Mouse (Mus musculus): ENCODE data around the gene Jak3. TPM values are rescaled to one million over a fixed set of nuclear protein-coding genes. Genes with fewer than 3 reads are reported as not detected.

The Jak3 gene
- total and polyA plus RNA-seq, 3 experiments, result 13.3 to 47.1 (median 37.8) TPM

DNA sequence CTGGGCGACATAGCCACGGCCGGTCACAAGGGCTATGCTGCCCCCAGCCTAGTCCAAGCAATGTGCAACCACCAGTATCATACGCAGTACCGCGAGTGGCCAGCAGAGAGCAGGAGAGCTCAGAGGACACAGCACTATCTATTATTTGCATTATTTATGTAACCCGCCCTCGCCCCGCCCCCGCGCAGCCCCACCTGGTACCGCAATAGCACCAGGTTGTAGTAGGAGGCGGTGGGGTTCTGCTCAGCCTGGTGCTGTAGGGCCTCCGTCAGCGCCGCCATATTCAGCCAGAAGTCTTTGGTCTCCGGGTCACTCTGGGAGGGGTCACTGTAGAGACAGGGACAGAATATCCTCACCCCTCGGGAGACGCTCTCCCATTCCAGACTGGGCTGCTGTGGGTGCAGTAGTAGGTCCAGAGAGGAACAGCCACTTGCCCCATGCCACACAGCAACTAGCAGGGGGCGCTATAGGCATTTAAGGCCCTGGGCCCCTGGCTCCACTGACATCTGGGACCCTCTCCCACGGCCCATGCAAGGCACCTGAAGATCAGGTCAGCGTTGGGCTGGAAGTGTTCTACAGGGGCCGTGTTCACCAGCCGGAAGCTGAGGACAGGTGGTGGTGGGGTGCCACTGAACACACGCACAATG, 33.8 kb downstream of the Jak3 start:
- peaks cover 0 to 9% of the 10 kb centered on the region in 2 experiments; a peak in 2 of 4 replicates for H3K4me1 ChIP-seq (ENCODE audit: control insufficient read depth in 1 of 2, insufficient read depth in 2 of 2)
- dilution Hi-C loops (cut with MboI; ENCODE audit: extremely low pct_ligation_motif_present, extremely low pct_unique_long_range_greater_than_20kb, low sequenced_read_pairs), result no loop called here
- H3K9ac ChIP-seq (ENCODE audit: insufficient read depth, low read depth), result no peak overlapping the region
- TF ChIP-seq POLR2A (IDR thresholded peaks at IDR 0.05; ENCODE audit: low read depth, low read length), result no peak
- TF ChIP-seq E2F4 (IDR thresholded peaks at IDR 0.05; ENCODE audit: insufficient replicate concordance, low read depth, low read length), result no peak
- no peak for TF ChIP-seq NRF1 (IDR thresholded peaks at IDR 0.05; ENCODE audit: low read depth, low read length)
- no peak for TF ChIP-seq RCOR1 (conservative IDR thresholded peaks at IDR 0.05; ENCODE audit: low read depth, low read length)
- TF ChIP-seq UBTF (IDR thresholded peaks at IDR 0.05; ENCODE audit: low read depth, low read length), result no peak
- no peak for TF ChIP-seq SIN3A (IDR thresholded peaks at IDR 0.05; ENCODE audit: low read length)
- TF ChIP-seq RAD21 (IDR thresholded peaks at IDR 0.05; ENCODE audit: low read depth, low read length), result peak; percentile 60
- no peak for TF ChIP-seq HCFC1 (IDR thresholded peaks at IDR 0.05; ENCODE audit: low read depth, low read length)
- no peak for TF ChIP-seq ZC3H11A (IDR thresholded peaks at IDR 0.05; ENCODE audit: low read depth, low read length)
- TF ChIP-seq CHD1 (IDR thresholded peaks at IDR 0.05; ENCODE audit: low read depth, low read length), result no peak
- TF ChIP-seq BHLHE40 (IDR thresholded peaks at IDR 0.05; ENCODE audit: low read depth, low read length), result no peak
- TF ChIP-seq ZNF384 (IDR thresholded peaks at IDR 0.05; ENCODE audit: low read depth, low read length), result no peak
- TF ChIP-seq SMC3 (IDR thresholded peaks at IDR 0.05; ENCODE audit: low read depth, low read length), result peak; percentile 70
- TF ChIP-seq POLR2AphosphoS2 (IDR thresholded peaks at IDR 0.05; ENCODE audit: low read depth, low read length), result no peak
- TF ChIP-seq EP300 (IDR thresholded peaks at IDR 0.05; ENCODE audit: low read length), result no peak
- TF ChIP-seq USF1 (IDR thresholded peaks at IDR 0.05; ENCODE audit: low read depth, low read length), result no peak
- peak; percentile 39 to 72; a peak in 3 of 4 replicates for TF ChIP-seq CTCF (conservative IDR thresholded peaks at IDR 0.05 in 1 of 2, IDR thresholded peaks at IDR 0.05 in 1 of 2; ENCODE audit: low read depth in 2 of 2, low read length in 2 of 2)
- no peak for TF ChIP-seq ZMIZ1 (IDR thresholded peaks at IDR 0.05; ENCODE audit: low read depth, low read length)
- in situ Hi-C loops (cut with MboI; ENCODE audit: low pct_ligation_motif_present, low pct_unique_long_range_greater_than_20kb, low sequenced_read_pairs), result no loop called here
- no peaks in the 10 kb centered on the region for H3K27me3 ChIP-seq (replicated peaks)
- no peak overlapping the region for H3K4me3 ChIP-seq (replicated peaks in 1 of 3; ENCODE audit: low read depth in 2 of 3, low read length in 2 of 3, poor library complexity in 1 of 3)
- H3K27ac ChIP-seq (ENCODE audit: insufficient read depth, low read depth), result no peak overlapping the region
- peak; percentile 74 for DNase-seq (ENCODE audit: extremely low read depth)
- no peaks in the 10 kb centered on the region for H3K79me2 ChIP-seq (replicated peaks; ENCODE audit: control insufficient read depth, extremely low read depth, insufficient read depth, poor library complexity, severe bottlenecking)
- peaks cover 65 to 81% of the 10 kb centered on the region in 2 experiments for H3K36me3 ChIP-seq (replicated peaks in 1 of 2; ENCODE audit: control insufficient read depth in 1 of 2, insufficient read depth in 1 of 2, low read length in 1 of 2)
- no peaks in the 10 kb centered on the region for H3K9me3 ChIP-seq (replicated peaks; ENCODE audit: low read length)
- no peak overlapping the region for H3K4me2 ChIP-seq (ENCODE audit: insufficient read depth, low read depth, poor library complexity, severe bottlenecking)

- Histone ChIP-seq H3K4me2 (ENCODE audit: insufficient read depth, low read depth, poor library complexity, severe bottlenecking) (no peak overlapping the region), H3K4me3 (replicated peaks in 1 of 3; ENCODE audit: low read depth in 2 of 3, low read length in 2 of 3, poor library complexity in 1 of 3) (no peak overlapping the region), H3K9me3 (replicated peaks; ENCODE audit: low read length) (no peaks in the 10 kb centered on the region), H3K27me3 (replicated peaks) (no peaks in the 10 kb centered on the region), H3K36me3 (replicated peaks in 1 of 2; ENCODE audit: control insufficient read depth in 1 of 2, insufficient read depth in 1 of 2, low read length in 1 of 2) (peaks cover 79 to 95% of the 10 kb centered on the region in 2 experiments), H3K4me1 (ENCODE audit: control insufficient read depth in 1 of 2, insufficient read depth in 2 of 2) (peaks cover 3 to 25% of the 10 kb centered on the region in 2 experiments; a peak in 2 of 4 replicates), H3K9ac (ENCODE audit: insufficient read depth, low read depth) (no peak overlapping the region), H3K27ac (ENCODE audit: insufficient read depth, low read depth) (no peak overlapping the region), H3K79me2 (replicated peaks; ENCODE audit: control insufficient read depth, extremely low read depth, insufficient read depth, poor library complexity, severe bottlenecking) (no peaks in the 10 kb centered on the region)
- in situ Hi-C loops (cut with MboI; ENCODE audit: low pct_ligation_motif_present, low pct_unique_long_range_greater_than_20kb, low sequenced_read_pairs) (no loop called here), dilution Hi-C loops (cut with MboI; ENCODE audit: extremely low pct_ligation_motif_present, extremely low pct_unique_long_range_greater_than_20kb, low sequenced_read_pairs) (no loop called here)
- no peak for TF ChIP-seq E2F4 (IDR thresholded peaks at IDR 0.05; ENCODE audit: insufficient replicate concordance, low read depth, low read length)
- no peak for TF ChIP-seq ZKSCAN1 (IDR thresholded peaks at IDR 0.05; ENCODE audit: borderline replicate concordance, low read depth, low read length)
- TF ChIP-seq MEF2A (IDR thresholded peaks at IDR 0.05; ENCODE audit: borderline replicate concordance, low read depth, low read length), result no peak
- no peak for TF ChIP-seq JUND (conservative IDR thresholded peaks at IDR 0.05; ENCODE audit: low read depth, low read length)
- TF ChIP-seq MAZ (IDR thresholded peaks at IDR 0.05; ENCODE audit: low read depth, low read length), result no peak
- no peak for TF ChIP-seq CHD2 (IDR thresholded peaks at IDR 0.05; ENCODE audit: low read length)
- TF ChIP-seq UBTF (IDR thresholded peaks at IDR 0.05; ENCODE audit: low read depth, low read length), result no peak
- no peak for TF ChIP-seq CTCF (conservative IDR thresholded peaks at IDR 0.05 in 1 of 2, IDR thresholded peaks at IDR 0.05 in 1 of 2; ENCODE audit: low read depth in 2 of 2, low read length in 2 of 2)
- TF ChIP-seq HCFC1 (IDR thresholded peaks at IDR 0.05; ENCODE audit: low read depth, low read length), result no peak
- no peak for TF ChIP-seq MAFK (IDR thresholded peaks at IDR 0.05; ENCODE audit: insufficient replicate concordance, low read length)
- no peak for TF ChIP-seq NELFE (IDR thresholded peaks at IDR 0.05; ENCODE audit: low read depth, low read length)
- no peak for TF ChIP-seq JUN (IDR thresholded peaks at IDR 0.05; ENCODE audit: insufficient read depth, low read depth, low read length)
- TF ChIP-seq NRF1 (IDR thresholded peaks at IDR 0.05; ENCODE audit: low read depth, low read length), result no peak
- no peak for TF ChIP-seq TBP (conservative IDR thresholded peaks at IDR 0.05; ENCODE audit: low read depth, low read length)
- no peak for TF ChIP-seq RCOR1 (conservative IDR thresholded peaks at IDR 0.05; ENCODE audit: low read depth, low read length)
- no peak for DNase-seq (ENCODE audit: extremely low read depth)
Measured at GRCm38 (mm10) chr8:71711574-71711973, 35.5 kb downstream of the Jak3 start.
